Mouse (Mus musculus): ENCODE measurements around the gene Jph4. TPM values are rescaled to one million over a fixed set of nuclear protein-coding genes. Genes with fewer than 3 reads are reported as not detected.

Jph4 gene
- polyA plus RNA-seq (2016; fragmentation: Nextera tagmentation; extraction: Ambion mirVana): 0.15 and 0.18 TPM in 2 replicates

DNA sequence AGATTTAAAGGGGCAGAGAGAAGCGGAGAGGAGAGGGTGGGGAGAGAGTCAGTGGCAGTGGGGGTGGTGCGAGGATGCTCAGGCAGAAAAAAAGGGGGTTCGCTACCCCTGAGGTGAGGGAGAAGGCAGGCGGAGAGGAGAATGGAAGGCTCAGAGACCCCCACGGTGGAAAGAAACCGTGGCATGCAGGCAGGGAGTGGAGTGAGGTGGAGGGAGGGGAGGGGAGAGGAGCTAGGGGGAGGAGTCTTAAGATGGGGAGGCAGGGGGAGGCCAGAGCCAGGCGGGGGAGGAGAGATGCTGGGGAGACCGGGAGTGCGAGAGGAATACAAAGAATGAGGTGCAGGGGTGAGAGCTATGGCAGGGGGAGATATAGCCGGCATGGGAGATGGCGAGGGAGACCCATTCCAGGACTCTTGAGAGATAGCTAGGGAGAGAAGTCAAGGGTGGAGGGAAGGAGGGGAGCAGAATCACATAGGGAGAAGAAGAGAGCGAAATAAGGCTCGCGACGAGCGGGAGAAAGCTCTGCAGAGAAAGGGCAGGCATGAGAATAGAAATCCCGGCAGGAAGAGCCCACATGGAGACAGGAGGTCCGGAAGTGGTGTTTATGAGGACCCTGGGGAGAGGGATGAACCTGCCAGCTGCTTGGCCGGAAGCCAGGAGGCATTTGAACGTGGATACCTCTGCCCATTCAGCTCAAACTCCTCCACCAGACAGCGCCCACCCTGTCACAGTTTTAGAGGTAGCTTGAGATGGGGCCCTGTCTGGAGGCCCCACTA, at the start of gene Jph4:
TSS of gene Jph4 (minus strand) at position 511 of the 776 bp plus-strand sequence.
- Histone ChIP-seq H3K36me3 (no peaks in the 10 kb centered on the region), H3K4me1 (peaks cover 19% of the 10 kb centered on the region), H3K4me3 (peak within 1 kb of the TSS; percentile 55; the same call in 1 of the 2 replicates), H3K9me3 (replicated peaks) (no peaks in the 10 kb centered on the region), H3K27me3 (replicated peaks) (peaks cover 68% of the 10 kb centered on the region), H3K27ac (no peak within 1 kb of the TSS), H3K9ac (no peak within 1 kb of the TSS), H3K4me2 (peak within 1 kb of the TSS; percentile 78; the same call in 1 of the 2 replicates)
- WGBS (ENCODE audit: insufficient replicate concordance): 9% methylated on average over 21 of the region's 21 CpGs
- no peak for ATAC-seq

DNA sequence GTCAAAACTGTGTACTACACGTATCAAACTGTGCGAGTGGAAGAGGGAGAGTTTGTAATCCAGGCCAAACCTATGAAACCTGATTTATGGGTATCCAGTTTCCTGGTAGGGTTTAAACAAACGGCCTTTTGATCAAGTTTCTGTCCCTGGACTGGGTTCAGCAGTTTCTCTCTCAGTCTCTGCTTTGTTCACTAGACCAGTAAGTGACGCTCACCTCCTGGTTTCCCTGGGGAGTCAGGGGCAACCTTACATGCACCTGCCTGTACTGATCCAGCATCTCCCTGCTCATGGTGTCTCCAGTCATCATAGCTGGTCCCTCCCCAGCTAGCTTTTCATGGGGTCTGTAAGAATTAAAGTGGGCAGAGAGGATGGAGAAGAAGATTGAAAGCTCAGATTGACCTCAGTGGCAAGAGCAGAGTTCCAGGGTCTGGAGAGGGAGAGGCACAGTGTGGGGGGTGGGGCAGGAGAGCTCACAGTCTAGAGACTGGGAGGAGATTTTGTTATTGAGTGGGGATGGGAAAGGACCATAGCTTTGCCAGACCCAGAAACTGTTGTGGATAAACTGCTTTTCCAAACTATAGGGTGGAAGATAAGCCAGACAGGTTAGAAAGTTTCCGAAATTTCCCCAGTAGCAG, 47.6 kb upstream of the Jph4 start:
- peaks cover 33% of the 10 kb centered on the region for H3K27me3 ChIP-seq (replicated peaks)
- no peak overlapping the region for H3K4me2 ChIP-seq
- WGBS (ENCODE audit: insufficient replicate concordance): 66% methylated on average over 5 of the region's 5 CpGs
- H3K4me3 ChIP-seq: no peak overlapping the region
- H3K4me1 ChIP-seq: peaks cover 6% of the 10 kb centered on the region
- no peak overlapping the region for H3K27ac ChIP-seq
- ATAC-seq: no peak
- no peaks in the 10 kb centered on the region for H3K36me3 ChIP-seq
- H3K9me3 ChIP-seq (replicated peaks): no peaks in the 10 kb centered on the region
- H3K9ac ChIP-seq: no peak overlapping the region

- no peak for ATAC-seq
- H3K36me3 ChIP-seq: no peaks in the 10 kb centered on the region
- no peak overlapping the region for H3K9ac ChIP-seq
- 48% methylated on average over 4 of the region's 4 CpGs for WGBS (ENCODE audit: insufficient replicate concordance)
- H3K27me3 ChIP-seq (replicated peaks): peaks cover 23% of the 10 kb centered on the region; the same call in 1 of the 2 replicates
- H3K4me2 ChIP-seq: no peak overlapping the region
- no peak overlapping the region for H3K27ac ChIP-seq
- no peak overlapping the region for H3K4me3 ChIP-seq
- peaks cover 6% of the 10 kb centered on the region for H3K4me1 ChIP-seq
- H3K9me3 ChIP-seq (replicated peaks): no peaks in the 10 kb centered on the region
Measured at GRCm38 (mm10) chr14:55162168-55162567, 45.4 kb upstream of the Jph4 start.

- Histone ChIP-seq H3K9ac (no peak overlapping the region), H3K4me3 (no peak overlapping the region), H3K9me3 (replicated peaks) (no peaks in the 10 kb centered on the region), H3K4me2 (peak overlapping the region; percentile 42), H3K36me3 (no peaks in the 10 kb centered on the region), H3K27ac (no peak overlapping the region), H3K27me3 (replicated peaks) (peaks cover 23% of the 10 kb centered on the region; the same call in 1 of the 2 replicates), H3K4me1 (peaks cover 6% of the 10 kb centered on the region)
- ATAC-seq: 0 out of 2 replicates have a peak, but pooled peaks have one; percentile 46
- 27% methylated on average over 14 of the region's 14 CpGs for WGBS (ENCODE audit: insufficient replicate concordance)
Measured at GRCm38 (mm10) chr14:55161098-55161634, 44.4 kb upstream of the Jph4 start.

DNA sequence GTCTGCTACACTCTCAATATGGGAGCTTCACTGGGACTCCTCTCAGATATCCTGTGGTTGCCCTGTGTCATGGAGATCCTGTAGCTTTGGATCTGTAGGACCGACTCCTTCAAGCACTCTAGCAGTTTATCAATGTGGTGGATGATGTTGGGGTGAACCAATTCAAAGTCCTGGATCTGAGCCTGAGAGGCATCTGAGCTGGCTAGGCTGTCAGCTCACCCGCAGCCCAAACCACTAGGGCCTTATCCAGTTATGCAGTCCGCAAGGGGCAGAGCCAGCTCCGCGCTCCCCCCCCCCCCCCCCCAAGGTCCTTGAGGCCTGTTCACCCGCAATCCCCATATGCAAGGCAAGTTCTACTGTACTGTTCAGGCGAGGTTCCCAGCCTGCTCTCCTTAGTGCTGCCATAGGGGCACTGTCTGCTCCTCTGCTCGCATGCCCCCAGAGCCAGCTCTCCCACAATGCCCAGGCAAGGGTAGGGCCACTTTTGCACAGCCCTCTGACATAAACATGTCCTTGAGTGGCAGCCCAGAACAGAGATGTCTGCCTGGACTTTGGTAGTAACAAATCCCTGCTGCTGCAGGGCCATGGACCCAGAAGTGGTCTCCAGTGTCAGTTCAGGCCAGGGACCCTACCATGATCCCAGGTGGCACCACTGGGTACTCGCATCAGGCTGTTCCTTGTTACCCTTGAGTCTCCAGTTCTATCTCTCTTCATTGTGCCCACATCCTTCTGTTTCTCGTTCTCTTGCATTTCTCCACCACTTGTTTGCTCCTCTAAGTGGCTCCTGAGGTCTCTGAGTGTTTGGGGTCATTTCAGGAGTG, 43.7 kb upstream of the Jph4 start:
- Histone ChIP-seq H3K4me2 (0 out of 2 replicates have a peak overlapping the region, but pooled peaks have one; percentile 42), H3K36me3 (no peaks in the 10 kb centered on the region), H3K9ac (no peak overlapping the region), H3K4me3 (no peak overlapping the region), H3K27ac (no peak overlapping the region), H3K9me3 (replicated peaks) (no peaks in the 10 kb centered on the region), H3K4me1 (peaks cover 6% of the 10 kb centered on the region), H3K27me3 (replicated peaks) (peaks cover 23% of the 10 kb centered on the region; the same call in 1 of the 2 replicates)
- 55% methylated on average over 8 of the region's 10 CpGs for WGBS (ENCODE audit: insufficient replicate concordance)
- no peak for ATAC-seq

DNA sequence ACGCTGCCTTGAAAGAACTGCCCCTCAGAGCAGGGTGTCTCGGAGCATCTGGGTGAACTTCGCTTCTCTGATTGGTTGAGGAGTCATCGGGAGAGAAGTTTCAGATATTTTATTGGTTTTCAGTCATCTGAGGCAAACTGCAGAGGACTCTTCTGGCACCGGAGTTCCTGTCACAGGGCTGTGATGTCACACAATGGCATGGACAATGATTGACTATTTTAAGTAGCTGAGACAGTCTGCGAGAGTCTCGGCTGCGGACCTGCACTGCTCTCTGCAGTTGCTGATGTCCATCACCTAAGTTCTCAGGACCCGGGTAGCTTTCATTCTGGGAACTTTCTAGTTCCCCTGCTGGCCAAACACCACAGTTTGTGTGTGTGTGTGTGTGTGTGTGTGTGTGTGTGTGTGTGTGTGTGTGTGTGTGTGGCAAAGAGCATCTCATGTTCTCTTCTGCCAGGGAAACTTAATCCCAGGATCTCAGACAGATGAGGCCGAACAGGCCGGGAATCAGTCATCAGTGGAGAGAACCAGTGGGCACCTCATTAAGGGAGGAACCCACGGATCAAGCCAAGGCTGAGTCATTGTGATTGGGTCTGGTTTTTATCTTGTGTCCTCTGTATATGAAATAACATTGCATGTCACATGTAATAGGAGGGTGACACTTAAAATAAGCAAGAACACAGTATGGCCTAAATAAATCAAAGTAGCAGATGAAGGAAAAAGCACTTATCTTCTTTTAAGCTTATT, 40.8 kb upstream of the Jph4 start:
- Histone ChIP-seq H3K4me2 (no peak overlapping the region), H3K9ac (no peak overlapping the region), H3K9me3 (replicated peaks) (no peaks in the 10 kb centered on the region), H3K27me3 (replicated peaks) (peaks cover 17% of the 10 kb centered on the region), H3K4me1 (peaks cover 6% of the 10 kb centered on the region), H3K27ac (no peak overlapping the region), H3K36me3 (no peaks in the 10 kb centered on the region), H3K4me3 (no peak overlapping the region)
- ATAC-seq: no peak
- 54% methylated on average over 12 of the region's 12 CpGs for WGBS (ENCODE audit: insufficient replicate concordance)

- Histone ChIP-seq H3K27ac (no peak overlapping the region), H3K4me3 (no peak overlapping the region), H3K36me3 (no peaks in the 10 kb centered on the region), H3K4me2 (no peak overlapping the region), H3K4me1 (peaks cover 9% of the 10 kb centered on the region; the same call in 1 of the 2 replicates), H3K27me3 (replicated peaks) (peaks cover 4% of the 10 kb centered on the region), H3K9me3 (replicated peaks) (no peaks in the 10 kb centered on the region), H3K9ac (no peak overlapping the region)
- ATAC-seq: no peak
- WGBS (ENCODE audit: insufficient replicate concordance): 77% methylated on average over 16 of the region's 16 CpGs
Measured at GRCm38 (mm10) chr14:55152951-55153481, 36.3 kb upstream of the Jph4 start.

DNA sequence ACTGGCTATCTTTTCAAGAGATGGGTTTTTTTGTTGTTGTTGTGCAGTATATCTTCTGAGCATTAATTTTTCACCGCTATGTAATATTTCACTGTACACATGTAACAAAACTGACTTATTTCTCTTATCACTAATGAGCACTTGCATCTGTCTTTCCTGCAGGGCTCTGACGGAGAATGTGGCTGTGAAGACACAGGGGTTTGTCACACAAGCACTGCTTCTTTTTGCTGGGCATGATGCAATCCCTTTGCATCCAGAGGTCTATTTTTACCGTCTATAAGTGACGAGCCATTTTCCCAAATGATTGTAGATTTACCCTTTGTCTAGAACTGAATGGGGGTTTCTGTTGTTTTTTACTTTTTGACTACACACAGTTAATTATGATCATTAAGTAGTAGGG, 35.4 kb upstream of the Jph4 start:
- Histone ChIP-seq H3K36me3 (no peaks in the 10 kb centered on the region), H3K4me1 (peaks cover 14% of the 10 kb centered on the region), H3K9ac (no peak overlapping the region), H3K4me2 (no peak overlapping the region), H3K4me3 (no peak overlapping the region), H3K27me3 (replicated peaks) (no peaks in the 10 kb centered on the region; the same call in 1 of the 2 replicates), H3K9me3 (replicated peaks) (no peaks in the 10 kb centered on the region), H3K27ac (no peak overlapping the region)
- WGBS (ENCODE audit: insufficient replicate concordance): 44% methylated on average over 4 of the region's 4 CpGs
- ATAC-seq: no peak

DNA sequence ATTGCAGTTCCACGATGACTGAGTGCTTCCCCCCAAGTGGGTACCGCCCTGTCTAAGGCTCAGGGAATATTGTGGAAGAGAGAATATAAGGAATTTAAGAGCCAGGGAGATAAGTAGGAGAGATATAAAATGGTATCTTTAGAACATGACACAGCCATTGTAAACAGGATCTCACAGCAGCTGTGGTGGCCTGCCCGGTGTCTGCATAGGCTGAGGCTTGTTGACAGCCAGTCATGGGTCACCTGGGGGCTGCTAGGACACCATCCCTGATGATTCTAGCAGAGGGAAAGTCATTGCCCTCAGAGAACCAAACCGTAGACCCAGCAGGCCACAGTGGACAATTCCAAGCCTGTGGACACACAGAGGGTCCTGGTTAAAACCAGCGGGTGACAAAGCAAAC, 34.2 kb upstream of the Jph4 start:
- Histone ChIP-seq H3K9ac (no peak overlapping the region), H3K27me3 (replicated peaks) (no peaks in the 10 kb centered on the region; the same call in 1 of the 2 replicates), H3K4me1 (peaks cover 22% of the 10 kb centered on the region), H3K27ac (no peak overlapping the region), H3K4me3 (no peak overlapping the region), H3K9me3 (replicated peaks) (no peaks in the 10 kb centered on the region), H3K4me2 (no peak overlapping the region), H3K36me3 (no peaks in the 10 kb centered on the region)
- WGBS (ENCODE audit: insufficient replicate concordance): 69% methylated on average over 5 of the region's 5 CpGs
- no peak for ATAC-seq

- H3K4me1 ChIP-seq: peaks cover 33% of the 10 kb centered on the region
- no peak overlapping the region for H3K4me3 ChIP-seq
- H3K36me3 ChIP-seq: no peaks in the 10 kb centered on the region
- H3K9ac ChIP-seq: no peak overlapping the region
- ATAC-seq: no peak
- H3K27ac ChIP-seq: no peak overlapping the region
- WGBS (ENCODE audit: insufficient replicate concordance): 73% methylated on average over 5 of the region's 5 CpGs
- no peak overlapping the region for H3K4me2 ChIP-seq
- H3K27me3 ChIP-seq (replicated peaks): no peaks in the 10 kb centered on the region; the same call in 1 of the 2 replicates
- H3K9me3 ChIP-seq (replicated peaks): no peaks in the 10 kb centered on the region
Measured at GRCm38 (mm10) chr14:55149041-55149440, 32.3 kb upstream of the Jph4 start.

Data from liver, embryonic 12.5 days (tissue).